Mouse (Mus musculus) megakaryocyte-erythroid progenitor cell, adult 5-6 weeks (primary cell): ENCODE measurements around the gene Msn. TPM values are rescaled to one million over a fixed set of nuclear protein-coding genes. Genes with fewer than 3 reads are reported as not detected.

ENCODE experiments used
- ATAC-seq: replicated peaks from 2 replicates; pipeline ENCODE4 v1.8.0; 2016; ENCODE audit warnings: mild to moderate bottlenecking, inconsistent platforms; ENCODE audit not compliant: severe bottlenecking, poor library complexity, low FRiP score, low TSS enrichment
- total RNA-seq, 2 experiments: library from RNA; stranded (forward) in 1 of 2; stranded (reverse) in 1 of 2; fragments of 200-1000, 215-1000 nt in 1 of 2; fragments of >200 nt in 1 of 2; fragmentation: Nextera tagmentation in 1 of 2; gene quantifications; 2 replicates each; pipeline ENCODE4 v1.2.3; 2014 to 2017

The Msn gene
- total RNA-seq (2014; fragmentation: Nextera tagmentation) = 98.9 and 111 TPM in 2 replicates
- total RNA-seq (2017) = 84.6 and 98.3 TPM in 2 replicates

- peak; percentile 93 for ATAC-seq
These were observed at the start of gene Msn for GRCm38 (mm10) chrX:96095509-96096499. TSS of gene Msn (plus strand) at chrX:96096042.

DNA sequence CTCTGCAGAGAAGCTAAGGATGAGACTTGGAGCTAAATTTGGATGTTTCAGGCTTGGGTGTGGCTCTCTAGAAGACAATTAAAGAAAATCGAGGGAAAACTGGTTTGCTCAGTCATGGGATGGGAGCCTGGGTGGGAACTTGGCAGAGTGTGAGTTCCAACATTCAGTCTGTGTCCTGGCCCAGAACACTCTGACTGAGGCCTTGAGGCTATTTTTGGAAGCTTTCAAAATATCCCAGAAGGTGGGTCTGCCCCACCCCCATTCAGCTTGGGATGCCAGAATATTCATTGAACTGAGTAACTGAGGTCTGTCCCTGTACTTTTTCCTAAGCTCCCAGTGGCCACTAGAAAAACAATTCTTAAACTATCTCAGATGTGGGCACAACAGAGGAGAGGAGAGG, 43.0 kb upstream of the Msn start:
- ATAC-seq = no peak

DNA sequence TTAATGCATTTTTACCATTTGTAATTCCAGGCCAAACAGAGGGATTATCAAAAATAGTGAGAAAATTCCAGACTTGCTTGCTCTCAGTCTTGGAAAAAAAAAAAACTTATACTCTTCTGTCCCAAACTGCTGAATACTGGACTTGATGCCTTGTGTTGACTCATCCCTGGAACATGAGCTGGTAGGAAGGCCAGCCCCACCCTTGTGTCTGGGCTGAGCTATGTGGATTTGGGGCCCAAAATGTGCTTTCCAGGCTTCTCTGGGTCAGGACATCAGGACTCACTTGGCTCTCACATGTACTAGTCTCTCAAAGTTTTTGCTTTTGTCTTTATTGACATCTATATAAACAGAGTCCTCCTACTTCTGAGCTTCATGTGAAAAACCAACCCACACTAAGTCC, 18.1 kb upstream of the Msn start:
- no peak for ATAC-seq

- no peak for ATAC-seq
These were observed 9.6 kb upstream of the Msn start for GRCm38 (mm10) chrX:96086259-96086658.

- peak; percentile 68 for ATAC-seq
These were observed 820 bp downstream of the Msn start for GRCm38 (mm10) chrX:96096513-96097210.

GRCm38 (mm10) chrX:96097491-96097970, 1.7 kb downstream of the Msn start:
- ATAC-seq = no peak

DNA sequence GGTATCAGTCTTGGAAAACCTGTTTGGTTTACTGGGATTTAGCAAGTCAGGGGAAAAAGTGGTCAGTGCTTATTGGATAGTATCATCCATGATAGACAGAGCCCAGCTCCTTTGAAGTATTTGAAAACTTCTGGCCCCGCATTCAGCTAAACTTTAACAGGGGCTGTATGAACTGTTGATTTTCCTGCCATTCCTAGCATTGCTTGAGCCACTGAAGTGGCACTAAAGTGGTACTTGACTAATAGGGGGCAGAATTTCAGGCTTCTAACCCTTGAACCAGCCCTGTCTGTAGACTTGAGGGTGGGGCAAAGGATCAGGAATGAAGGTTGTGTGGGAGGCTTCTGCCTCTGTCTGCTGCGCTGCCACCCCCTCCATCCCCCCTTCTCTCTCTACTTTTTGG, 3.2 kb downstream of the Msn start:
- ATAC-seq = no peak

DNA sequence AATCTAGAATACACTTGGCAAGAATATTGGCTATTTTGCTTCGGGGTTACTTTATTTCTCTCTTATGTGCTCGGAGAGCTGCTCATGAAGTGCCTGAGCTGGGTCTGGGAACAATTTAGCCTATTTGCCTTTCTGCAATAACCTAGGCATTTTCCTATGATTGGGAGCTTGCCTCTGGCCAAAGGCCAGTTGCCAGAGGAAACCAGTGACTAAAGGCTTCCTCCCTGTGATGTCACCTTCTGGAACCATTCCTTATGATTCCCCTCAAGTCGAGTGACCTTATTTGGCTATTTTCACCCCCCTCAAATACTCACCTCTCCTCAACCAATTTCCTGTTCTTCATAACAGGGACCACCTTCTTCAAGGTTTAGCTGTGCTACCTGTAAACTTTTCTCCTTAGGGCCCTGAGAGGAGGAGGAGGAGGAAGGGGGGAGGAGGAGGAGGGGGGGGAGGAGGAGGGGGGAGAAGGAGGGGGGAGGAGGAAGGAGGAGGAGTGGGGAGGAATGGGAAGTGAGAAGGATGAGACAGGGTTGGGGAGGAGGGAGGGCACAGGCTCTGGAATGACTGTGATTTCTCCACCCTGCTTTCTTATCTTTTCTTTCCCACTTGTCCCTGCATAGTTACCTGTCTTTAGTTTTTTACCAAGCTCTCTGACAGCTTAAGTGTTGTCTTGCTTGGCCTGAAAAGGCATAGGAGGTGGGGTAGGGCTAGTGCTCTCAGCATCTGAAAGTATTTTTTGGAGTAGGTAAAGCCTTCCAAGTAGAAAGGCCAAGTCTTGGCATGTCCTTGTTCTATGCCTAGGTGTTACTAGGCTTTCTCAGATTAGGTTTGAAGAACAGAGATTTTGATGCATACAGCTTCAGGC, 11.8 kb downstream of the Msn start:
- ATAC-seq = no peak

GRCm38 (mm10) chrX:96113106-96113634, 17.3 kb downstream of the Msn start:
- ATAC-seq = no peak

DNA sequence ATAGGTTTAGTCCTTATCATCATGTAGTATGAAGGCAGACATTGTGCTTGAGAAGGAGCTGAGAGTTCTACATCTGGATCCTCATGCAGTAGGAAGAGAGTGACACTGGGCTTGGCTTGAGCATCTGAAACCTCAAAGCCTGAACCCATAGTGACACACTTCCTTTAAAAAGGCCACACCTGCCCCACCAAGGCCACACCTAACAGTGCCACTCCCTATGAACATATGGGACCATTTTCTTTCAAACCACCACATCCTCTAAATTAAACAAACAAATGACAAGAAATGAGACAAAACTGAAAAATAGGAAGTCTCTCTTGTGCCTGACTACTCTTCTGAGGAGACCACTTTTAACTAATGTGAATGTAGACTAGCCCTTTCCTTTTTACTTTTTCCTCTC, 19.7 kb downstream of the Msn start:
- no peak for ATAC-seq

- ATAC-seq = no peak
These were observed 21.5 kb downstream of the Msn start for GRCm38 (mm10) chrX:96117366-96117765.

DNA sequence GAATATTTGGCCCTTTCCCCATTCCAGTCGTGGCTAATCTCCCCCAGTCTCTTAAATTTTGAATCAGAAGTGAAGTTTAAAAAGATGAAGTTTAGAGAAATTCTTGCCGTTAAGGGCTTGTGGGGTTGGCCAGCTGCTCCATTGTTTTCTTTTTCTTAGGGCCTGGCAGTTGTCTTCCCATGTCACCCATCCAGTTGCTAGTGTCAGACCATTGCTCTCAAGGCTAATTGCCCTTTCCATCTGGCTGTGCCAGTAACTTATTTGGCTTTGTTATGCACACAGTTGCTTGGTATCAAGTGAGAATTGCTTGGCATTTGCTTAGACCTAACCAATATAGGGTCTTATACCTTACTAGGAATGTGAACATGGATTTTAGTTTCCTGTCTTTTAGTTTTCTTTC, 24.2 kb downstream of the Msn start:
- ATAC-seq = no peak

DNA sequence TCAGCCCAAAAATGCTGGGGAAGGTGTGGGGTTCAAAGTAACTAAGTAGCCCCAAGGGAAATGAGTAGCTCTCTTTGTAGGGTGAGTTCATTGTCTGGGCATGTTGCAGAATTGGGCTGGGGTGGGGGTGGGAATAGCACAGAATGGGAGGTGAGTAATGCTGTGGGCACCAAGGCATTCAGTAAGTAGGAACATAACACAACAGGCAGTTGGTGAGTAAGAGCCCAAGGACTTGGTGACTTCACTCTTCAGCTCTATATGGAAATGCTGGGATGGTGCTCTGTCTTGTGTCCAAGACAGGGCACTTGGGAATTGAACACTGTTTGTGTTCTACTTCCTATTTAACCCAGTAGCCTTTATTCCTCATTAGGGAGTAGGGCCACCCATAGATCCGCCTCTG, 26.1 kb downstream of the Msn start:
- ATAC-seq = no peak

GRCm38 (mm10) chrX:96126803-96127202, 31.0 kb downstream of the Msn start:
- ATAC-seq = no peak

- peak; percentile 60 for ATAC-seq
These were observed 34.3 kb downstream of the Msn start for GRCm38 (mm10) chrX:96130139-96130538.

GRCm38 (mm10) chrX:96130663-96131062, 34.8 kb downstream of the Msn start:
- ATAC-seq = 0 out of 2 replicates have a peak, but pooled peaks have one; percentile 15

DNA sequence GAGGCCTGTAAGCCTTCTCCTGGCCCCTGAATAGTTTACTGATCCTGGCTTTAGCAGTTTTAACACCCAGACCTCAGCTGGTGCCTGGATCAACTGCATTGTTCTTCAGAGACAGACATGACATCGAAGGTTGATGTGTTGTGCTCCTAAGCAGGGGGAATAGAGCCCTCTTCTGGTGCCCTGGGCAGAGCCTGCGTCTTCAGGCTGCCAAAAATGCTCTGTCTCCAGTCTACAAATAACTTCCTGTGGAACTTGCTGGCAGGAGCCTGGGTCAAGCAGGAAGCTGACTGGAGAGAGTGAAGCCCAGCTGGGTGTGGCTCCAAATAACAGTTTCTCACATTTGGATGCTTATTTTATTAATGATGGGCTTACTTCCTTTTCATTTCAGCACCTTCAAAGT, 37.4 kb downstream of the Msn start:
- ATAC-seq = 0 out of 2 replicates have a peak, but pooled peaks have one; percentile 8

GRCm38 (mm10) chrX:96134243-96134661, 38.4 kb downstream of the Msn start:
- peak; percentile 77 for ATAC-seq
